Mouse (Mus musculus): ENCODE results near the gene Plxna1. TPM values are rescaled to one million over a fixed set of nuclear protein-coding genes. Genes with fewer than 3 reads are reported as not detected.

The Plxna1 gene
- polyA plus RNA-seq, 1 experiment from 2014 or later = 9.9 TPM

DNA sequence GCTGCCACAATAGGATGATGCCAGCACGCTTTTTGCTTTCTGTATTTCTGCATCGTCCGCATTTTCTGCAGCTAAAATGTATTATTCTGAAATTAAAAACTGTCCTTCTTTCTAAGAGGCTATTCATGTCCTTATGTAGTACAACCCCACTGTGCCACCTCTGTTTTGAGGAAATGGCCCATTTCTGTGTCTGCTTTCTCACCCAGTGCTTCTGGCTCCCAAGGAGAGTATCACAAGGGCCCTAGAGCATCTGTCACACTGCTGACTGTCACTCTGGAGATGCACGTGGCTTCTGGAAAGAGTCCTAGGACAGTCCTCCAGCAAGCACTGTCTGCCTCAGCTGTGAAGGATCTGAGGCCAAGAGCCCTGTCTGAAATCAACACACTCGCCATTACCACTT lies 95.2 kb downstream of the Plxna1 start:
- WGBS (ENCODE audit: insufficient replicate concordance) = 67% methylated on average over 5 of the region's 5 CpGs
- Histone ChIP-seq H3K9ac (ENCODE audit: low read depth, low read length) (no peak overlapping the region), H3K9me3 (replicated peaks; ENCODE audit: control insufficient read depth, low read length) (no peaks in the 10 kb centered on the region), H3K4me1 (ENCODE audit: control insufficient read depth, insufficient read depth, low read length) (no peaks in the 10 kb centered on the region), H3K4me3 (ENCODE audit: low read depth, low read length) (no peak overlapping the region), H3K4me2 (no peak overlapping the region), H3K27ac (ENCODE audit: low read depth, low read length) (no peak overlapping the region), H3K27me3 (ENCODE audit: control insufficient read depth, insufficient read depth, low read length) (no peaks in the 10 kb centered on the region), H3K36me3 (ENCODE audit: control insufficient read depth, insufficient read depth, low read length) (no peaks in the 10 kb centered on the region)
- ATAC-seq (replicated peaks; ENCODE audit: insufficient number of reproducible peaks, low FRiP score, low TSS enrichment) = no peak

Other genes starting within 250 kb of the Plxna1 start
- 45.5 and 45.9 TPM in 2 replicates for gene Chchd6, start 233.0 kb upstream of the Plxna1 start, polyA plus RNA-seq (2014; fragmentation: Nextera tagmentation; extraction: Ambion mirVana)

All from heart, embryonic 11.5 days (tissue).